Mouse (Mus musculus) small intestine, adult 2 months (tissue): ENCODE measurements around the gene Ccdc107.

ENCODE experiments used
- CTCF ChIP-seq: fragments of 200-500 bp; IDR thresholded peaks from 2 replicates; pipeline ENCODE4 v1.5.1; 2012; ENCODE audit warnings: low read depth, mild to moderate bottlenecking, control low read depth, inconsistent platforms, low read length, moderate library complexity, mixed read lengths; ENCODE audit not compliant: insufficient replicate concordance, insufficient read length; ENCODE audit errors: extremely low read depth
- POLR2A ChIP-seq: fragments of 200-500 bp; IDR thresholded peaks from 2 replicates; pipeline ENCODE4 v1.6.1; 2012; ENCODE audit warnings: low read depth, mild to moderate bottlenecking, control low read depth, inconsistent platforms, low read length, moderate library complexity

GRCm38 (mm10) chr4:43463102-43463501 lies 29.6 kb upstream of the Ccdc107 start:
- TF ChIP-seq CTCF (no peak), POLR2A (no peak)
